Comparison of ENCODE assay signal across 8 mouse cellular contexts in the genomic region with DNA sequence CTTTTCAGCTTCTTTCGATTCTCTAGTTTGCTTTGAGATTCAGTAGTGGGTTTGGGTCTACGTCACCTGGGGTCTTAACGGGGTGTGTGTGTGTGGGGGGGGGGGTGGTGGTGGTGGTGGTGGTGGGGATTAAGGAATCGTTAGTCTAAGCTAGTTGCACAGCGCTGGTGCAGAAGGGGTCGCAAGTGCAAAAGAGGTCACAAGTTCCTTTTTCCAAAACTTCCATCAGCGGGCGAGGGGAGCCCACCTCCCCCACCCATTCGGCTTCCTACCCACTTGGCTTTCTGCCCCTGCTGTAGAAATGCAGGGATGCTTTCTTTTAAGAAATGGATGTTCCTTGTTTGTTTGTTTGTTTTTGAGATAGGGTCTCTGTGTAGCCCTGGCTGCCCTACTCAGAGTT. TPM values are rescaled to one million over a fixed set of nuclear protein-coding genes. Genes with fewer than 3 reads are reported as not detected.
DNase-seq lines count a peak whose midpoint lies in the region; ATAC-seq and TF ChIP-seq lines count a peak whose summit lies in the region.

No protein-coding gene starts in this region.

- 17% methylated on average over 9 of the region's 9 CpGs for WGBS in kidney, adult 2 months
- WGBS in hindbrain, embryonic 14.5 days, result 0% methylated on average over 9 of the region's 9 CpGs
- 3% methylated on average over 9 of the region's 9 CpGs for WGBS in midbrain, embryonic 16.5 days

- peak overlapping the region; percentile 82 for H3K4me2 ChIP-seq in hindbrain, embryonic 14.5 days (replicated peaks)
- peak overlapping the region; percentile 88 for H3K4me2 ChIP-seq in midbrain, embryonic 16.5 days (ENCODE audit: low read length)

- TF ChIP-seq CTCF in kidney, adult 2 months (conservative IDR thresholded peaks at IDR 0.05; ENCODE audit: insufficient read depth, insufficient read length, low read depth, low read length), result no peak
- TF ChIP-seq CTCF in cortical plate, adult 2 months (IDR thresholded peaks at IDR 0.05; ENCODE audit: extremely low read depth, insufficient read depth, low read length), result no peak

- H3K27ac ChIP-seq in kidney, adult 2 months (ENCODE audit: insufficient read depth, low read depth, low read length), result no peak overlapping the region
- no peak overlapping the region for H3K27ac ChIP-seq in cortical plate, adult 2 months (ENCODE audit: insufficient read depth, low read length)
- H3K27ac ChIP-seq in hindbrain, embryonic 14.5 days, result no peak overlapping the region
- H3K27ac ChIP-seq in midbrain, embryonic 16.5 days (ENCODE audit: low read length), result no peak overlapping the region

- H3K9ac ChIP-seq in hindbrain, embryonic 14.5 days, result peak overlapping the region; percentile 68
- peak overlapping the region; percentile 63 for H3K9ac ChIP-seq in midbrain, embryonic 16.5 days (ENCODE audit: low read depth, low read length)

- no peaks in the 10 kb centered on the region for H3K36me3 ChIP-seq in kidney, adult 2 months (ENCODE audit: control insufficient read depth, insufficient read depth, low read length)
- no peaks in the 10 kb centered on the region for H3K36me3 ChIP-seq in hindbrain, embryonic 14.5 days (replicated peaks; ENCODE audit: control insufficient read depth, insufficient read depth)
- H3K36me3 ChIP-seq in midbrain, embryonic 16.5 days (ENCODE audit: control insufficient read depth, insufficient read depth, low read length), result no peaks in the 10 kb centered on the region

- DNase-seq in kidney, adult 2 months, result no peak
- no peak for DNase-seq in kidney, adult 11 months
- no peak for DNase-seq in hindbrain, embryonic 14.5 days (ENCODE audit: low spot score)
- no peak for DNase-seq in left cerebral cortex, adult 8-10 months (ENCODE audit: low spot score in 2 of 2)
- DNase-seq in urinary bladder, postnatal 10 days (ENCODE audit: low spot score), result no peak
- no peak for DNase-seq in left cerebral cortex, adult 9 months (ENCODE audit: low spot score in 2 of 2)

- no peak for ATAC-seq in hindbrain, embryonic 14.5 days (ENCODE audit: low FRiP score)
- ATAC-seq in midbrain, embryonic 16.5 days, result peak; percentile 16; the same call in 1 of the 2 replicates

- no peaks in the 10 kb centered on the region; the same call in 1 of the 2 replicates for H3K27me3 ChIP-seq in kidney, adult 2 months (replicated peaks; ENCODE audit: control insufficient read depth, insufficient read depth, low read length)
- H3K27me3 ChIP-seq in hindbrain, embryonic 14.5 days (ENCODE audit: control insufficient read depth, insufficient read depth, low read length), result peaks cover 10% of the 10 kb centered on the region; the same call in 1 of the 2 replicates
- H3K27me3 ChIP-seq in midbrain, embryonic 16.5 days (ENCODE audit: control insufficient read depth, insufficient read depth, low read depth, low read length), result no peaks in the 10 kb centered on the region; the same call in 1 of the 2 replicates

- peak overlapping the region; percentile 46 for H3K4me3 ChIP-seq in kidney, adult 2 months (ENCODE audit: insufficient read depth, low read depth, low read length)
- peak overlapping the region; percentile 91 for H3K4me3 ChIP-seq in cortical plate, adult 2 months (ENCODE audit: insufficient read depth, low read length)
- H3K4me3 ChIP-seq in hindbrain, embryonic 14.5 days (replicated peaks; ENCODE audit: low read length), result peak overlapping the region; percentile 66
- H3K4me3 ChIP-seq in midbrain, embryonic 16.5 days (ENCODE audit: low read depth, low read length), result peak overlapping the region; percentile 47

- H3K4me1 ChIP-seq in kidney, adult 2 months (ENCODE audit: control insufficient read depth, insufficient read depth, low read length), result no peaks in the 10 kb centered on the region
- no peaks in the 10 kb centered on the region for H3K4me1 ChIP-seq in cortical plate, adult 2 months (ENCODE audit: control insufficient read depth, insufficient read depth, low read length)
- peaks cover 15% of the 10 kb centered on the region for H3K4me1 ChIP-seq in hindbrain, embryonic 14.5 days (replicated peaks; ENCODE audit: control insufficient read depth, insufficient read depth, low read length)
- peaks cover 5% of the 10 kb centered on the region; the same call in 1 of the 2 replicates for H3K4me1 ChIP-seq in midbrain, embryonic 16.5 days (ENCODE audit: control insufficient read depth, insufficient read depth, low read length)

- no peak for TF ChIP-seq POLR2A in kidney, adult 2 months (IDR thresholded peaks at IDR 0.05; ENCODE audit: low read depth, low read length)
- TF ChIP-seq POLR2A in cortical plate, adult 2 months (IDR thresholded peaks at IDR 0.05; ENCODE audit: extremely low read depth, insufficient read depth, low read length), result no peak

- H3K9me3 ChIP-seq in hindbrain, embryonic 14.5 days (ENCODE audit: control insufficient read depth, low read length), result no peaks in the 10 kb centered on the region
- no peaks in the 10 kb centered on the region for H3K9me3 ChIP-seq in midbrain, embryonic 16.5 days (replicated peaks; ENCODE audit: control insufficient read depth, low read length, poor library complexity, severe bottlenecking)

RNA-seq across cellular contexts. Expression of gene Gpx5, which starts 16.0 kb away (rescaled TPM):
- polyA plus RNA-seq in kidney, adult 2 months (2012; rRNA removed), result not detected in 2 replicates
- polyA plus RNA-seq in cortical plate, adult 2 months (2012; rRNA removed), result 0.10 TPM in 1 of 2 replicates, not detected in the other
- polyA plus RNA-seq in hindbrain, embryonic 14.5 days (2014; fragmentation: Nextera tagmentation; extraction: Ambion mirVana), result not detected in 2 replicates
- not detected in 2 replicates for polyA plus RNA-seq in midbrain, embryonic 16.5 days (2015; fragmentation: Nextera tagmentation; extraction: Ambion mirVana)
- not detected for total RNA-seq in left cerebral cortex, adult 8-10 months (2022)

RNA-seq across cellular contexts. Expression of gene Gpx6, which starts 35.4 kb away (rescaled TPM):
- 24.6 and 28.9 TPM in 2 replicates for polyA plus RNA-seq in kidney, adult 2 months (2012; rRNA removed)
- 1.6 TPM in 1 of 2 replicates, not detected in the other for polyA plus RNA-seq in cortical plate, adult 2 months (2012; rRNA removed)
- 0.15 TPM in 1 of 2 replicates, not detected in the other for polyA plus RNA-seq in hindbrain, embryonic 14.5 days (2014; fragmentation: Nextera tagmentation; extraction: Ambion mirVana)
- 0.54 TPM in 1 of 2 replicates, not detected in the other for polyA plus RNA-seq in midbrain, embryonic 16.5 days (2015; fragmentation: Nextera tagmentation; extraction: Ambion mirVana)
- total RNA-seq in left cerebral cortex, adult 8-10 months (2022), result 1 to 10 TPM in 1 of 4 experiments, under 1 TPM in 3; 0.28 to 1.4 (median 0.59) TPM
